Mouse (Mus musculus) midbrain, embryonic 12.5 days (tissue): ENCODE data around the gene Twf2. TPM values are rescaled to one million over a fixed set of nuclear protein-coding genes. Genes with fewer than 3 reads are reported as not detected.

Experiments used
- ATAC-seq: fragments of 200-750 bp; cut with Nextera tagmentation; 2 replicates; pipeline ENCODE4 v1.8.0; 2017; ENCODE audit warnings: low read depth, moderate TSS enrichment, moderate library complexity; ENCODE audit not compliant: low FRiP score
- H3K27ac ChIP-seq: fragments of 300-500 bp; sonication (generic); replicated peaks from 2 replicates; pipeline ENCODE4 v1.5.1; 2016; ENCODE audit warnings: mild to moderate bottlenecking
- H3K27me3 ChIP-seq: fragments of 300-500 bp; sonication (generic); 2 replicates; pipeline ENCODE4 v1.6.1; 2016; ENCODE audit warnings: mild to moderate bottlenecking
- H3K36me3 ChIP-seq: fragments of 300-500 bp; sonication (generic); 2 replicates; pipeline ENCODE4 v1.6.1; 2016
- H3K4me1 ChIP-seq: fragments of 300-500 bp; sonication (generic); 2 replicates; pipeline ENCODE4 v1.6.1; 2016
- H3K4me2 ChIP-seq: fragments of 300-500 bp; sonication (generic); replicated peaks from 2 replicates; pipeline ENCODE4 v1.6.1; 2016; ENCODE audit warnings: mild to moderate bottlenecking, moderate library complexity
- H3K4me3 ChIP-seq: fragments of 300-500 bp; sonication (generic); 2 replicates; pipeline ENCODE4 v1.5.1; 2016; ENCODE audit warnings: mild to moderate bottlenecking
- H3K9ac ChIP-seq: fragments of 300-500 bp; sonication (generic); replicated peaks from 2 replicates; pipeline ENCODE4 v1.6.1; 2016; ENCODE audit warnings: mild to moderate bottlenecking, moderate library complexity
- H3K9me3 ChIP-seq: fragments of 300-500 bp; sonication (generic); 2 replicates; pipeline ENCODE4 v1.6.1; 2016; ENCODE audit warnings: mild to moderate bottlenecking
- WGBS: fragments of 180-500 bp; shearing (Covaris S2); methylation state at CpG from one replicate; pipeline ENCODE4 v1.1.7; 2016; 5-methylcytosine and 5-hydroxymethylcytosine counted together
- polyA plus RNA-seq: library from polyadenylated mRNA; unstranded; fragments of >200 nt; fragmentation: Nextera tagmentation; extraction: Ambion mirVana; gene quantifications from 2 replicates; pipeline ENCODE4 v1.2.1, GENCODE M21; 2016

Gene Twf2
- 53.1 and 58.0 TPM in 2 replicates for polyA plus RNA-seq

- no peaks in the 10 kb centered on the region for H3K9me3 ChIP-seq
- ATAC-seq: peak; percentile 85
- peak within 1 kb of the TSS; percentile 66 for H3K4me2 ChIP-seq
- H3K4me1 ChIP-seq: peaks cover 32% of the 10 kb centered on the region
- no peaks in the 10 kb centered on the region for H3K36me3 ChIP-seq
- peak within 1 kb of the TSS; percentile 71 for H3K9ac ChIP-seq
- H3K4me3 ChIP-seq: peak within 1 kb of the TSS; percentile 61
- WGBS: 2% methylated on average over 61 of the region's 61 CpGs
- H3K27ac ChIP-seq: peak within 1 kb of the TSS; percentile 47
- H3K27me3 ChIP-seq: peaks cover 8% of the 10 kb centered on the region; the same call in 1 of the 2 replicates
These were observed at the start of gene Twf2 for GRCm38 (mm10) chr9:106202819-106203636. Twf2 (plus strand) TSS chr9:106203108.

- 87% methylated on average over 9 of the region's 9 CpGs for WGBS
- H3K27ac ChIP-seq: peak overlapping the region; percentile 72
- no peak overlapping the region for H3K9ac ChIP-seq
- peaks cover 50% of the 10 kb centered on the region for H3K4me1 ChIP-seq
- H3K27me3 ChIP-seq: no peaks in the 10 kb centered on the region
- H3K36me3 ChIP-seq: peaks cover 31% of the 10 kb centered on the region
- H3K4me2 ChIP-seq: no peak overlapping the region
- no peak overlapping the region for H3K4me3 ChIP-seq
- no peaks in the 10 kb centered on the region for H3K9me3 ChIP-seq
- ATAC-seq: no peak
These were observed 48.8 kb upstream of the Twf2 start for GRCm38 (mm10) chr9:106154106-106154505.

- peak; percentile 60 for ATAC-seq
- Histone ChIP-seq H3K27me3 (no peaks in the 10 kb centered on the region), H3K27ac (peak overlapping the region; percentile 72), H3K4me1 (peaks cover 40% of the 10 kb centered on the region), H3K4me3 (no peak overlapping the region), H3K36me3 (peaks cover 26% of the 10 kb centered on the region), H3K9ac (no peak overlapping the region), H3K9me3 (no peaks in the 10 kb centered on the region), H3K4me2 (no peak overlapping the region)
- 58% methylated on average over 5 of the region's 5 CpGs for WGBS
These were observed 46.5 kb upstream of the Twf2 start for GRCm38 (mm10) chr9:106156419-106156818.

DNA sequence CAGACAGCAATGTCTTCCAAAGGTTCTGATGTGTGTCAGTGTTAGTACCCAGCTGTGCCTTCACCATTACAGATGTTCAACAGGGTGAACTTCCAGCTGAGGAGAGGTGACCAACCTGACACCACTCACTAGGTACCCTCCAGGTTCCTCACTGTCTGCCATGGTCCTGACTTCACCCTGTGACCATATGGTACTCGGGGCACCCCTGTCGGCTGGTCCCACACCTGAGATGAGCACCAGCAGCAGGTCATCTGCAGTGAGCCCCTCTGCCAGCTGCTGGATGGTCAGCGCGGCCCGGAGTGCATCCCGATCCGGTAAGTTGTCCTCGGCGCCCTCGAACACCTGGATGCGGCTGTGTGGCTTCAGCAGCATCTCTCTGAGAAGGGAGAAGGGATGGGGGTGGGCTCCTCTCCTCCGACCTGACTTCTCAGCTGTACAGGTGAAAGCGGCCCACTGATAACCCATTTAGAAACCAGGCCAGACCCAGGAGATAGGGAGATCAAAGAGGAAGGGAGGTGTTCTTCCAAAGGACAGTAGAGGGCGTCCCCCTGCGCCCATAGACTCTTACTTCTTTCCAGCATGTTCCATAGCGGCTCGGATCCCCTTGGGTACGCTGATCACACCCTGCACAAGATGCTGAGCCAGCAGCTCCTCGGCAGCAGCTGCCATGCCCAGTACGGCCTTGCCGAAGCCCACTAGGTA is 45.8 kb upstream of the Twf2 start:
- no peak overlapping the region for H3K27ac ChIP-seq

GRCm38 (mm10) chr9:106157623-106157925 is 45.3 kb upstream of the Twf2 start:
- WGBS: 85% methylated on average over 10 of the region's 10 CpGs
- no peak for ATAC-seq
- H3K4me1 ChIP-seq: peaks cover 33% of the 10 kb centered on the region
- H3K4me2 ChIP-seq: no peak overlapping the region
- no peaks in the 10 kb centered on the region for H3K27me3 ChIP-seq
- H3K36me3 ChIP-seq: peaks cover 18% of the 10 kb centered on the region
- no peak overlapping the region for H3K27ac ChIP-seq
- H3K9ac ChIP-seq: no peak overlapping the region
- H3K9me3 ChIP-seq: no peaks in the 10 kb centered on the region
- no peak overlapping the region for H3K4me3 ChIP-seq

More for the DNA sequence above, 45.8 kb upstream of the Twf2 start:
- Histone ChIP-seq H3K9ac (no peak overlapping the region), H3K4me1 (peaks cover 38% of the 10 kb centered on the region), H3K4me2 (no peak overlapping the region), H3K36me3 (peaks cover 23% of the 10 kb centered on the region), H3K27me3 (no peaks in the 10 kb centered on the region), H3K9me3 (no peaks in the 10 kb centered on the region), H3K4me3 (no peak overlapping the region)
- WGBS: 80% methylated on average over 21 of the region's 21 CpGs
- ATAC-seq: no peak

GRCm38 (mm10) chr9:106158037-106158491 is 44.8 kb upstream of the Twf2 start, which contains the start of gene Glyctk:
Glyctk (minus strand) TSS chr9:106158138.
- no peaks in the 10 kb centered on the region for H3K9me3 ChIP-seq
- peaks cover 13% of the 10 kb centered on the region for H3K36me3 ChIP-seq
- no peaks in the 10 kb centered on the region for H3K27me3 ChIP-seq
- H3K27ac ChIP-seq: no peak within 1 kb of the TSS
- ATAC-seq: no peak
- H3K4me3 ChIP-seq: no peak within 1 kb of the TSS
- WGBS: 86% methylated on average over 6 of the region's 6 CpGs
- H3K9ac ChIP-seq: no peak within 1 kb of the TSS
- peak within 1 kb of the TSS; percentile 64; the same call in 1 of the 2 replicates for H3K4me2 ChIP-seq
- H3K4me1 ChIP-seq: peaks cover 33% of the 10 kb centered on the region

DNA sequence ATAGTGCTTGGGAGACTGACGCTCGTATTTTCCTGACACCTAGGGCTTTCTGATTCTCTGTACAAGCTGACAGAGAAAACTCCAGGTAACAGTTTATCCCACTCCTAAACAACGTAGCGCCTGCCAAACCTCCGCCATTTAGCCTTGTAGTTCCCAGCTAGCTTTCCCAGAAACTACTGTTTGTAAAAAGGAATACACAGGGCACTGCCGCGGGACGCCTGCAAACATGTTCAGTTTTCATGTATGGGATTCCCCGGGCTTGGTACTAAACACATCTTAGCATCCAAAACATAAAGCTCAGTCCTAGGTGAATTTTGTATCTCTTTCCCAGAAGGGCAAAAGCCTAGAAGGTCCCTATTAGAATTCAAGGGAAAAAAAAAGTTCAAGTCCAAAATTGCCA is 43.7 kb upstream of the Twf2 start:
- no peak overlapping the region for H3K9ac ChIP-seq
- no peak for ATAC-seq

GRCm38 (mm10) chr9:106159784-106160301 is 43.1 kb upstream of the Twf2 start:
- no peaks in the 10 kb centered on the region for H3K9me3 ChIP-seq
- peak overlapping the region; percentile 59 for H3K9ac ChIP-seq
- H3K4me1 ChIP-seq: peaks cover 26% of the 10 kb centered on the region
- H3K27me3 ChIP-seq: no peaks in the 10 kb centered on the region
- under 1% methylated on average over 24 of the region's 24 CpGs for WGBS
- H3K36me3 ChIP-seq: no peaks in the 10 kb centered on the region
- peak overlapping the region; percentile 97 for H3K27ac ChIP-seq
- H3K4me2 ChIP-seq: peak overlapping the region; percentile 64
- ATAC-seq: peak; percentile 71
- peak overlapping the region; percentile 53 for H3K4me3 ChIP-seq

More for the DNA sequence above, 43.7 kb upstream of the Twf2 start:
- H3K27me3 ChIP-seq: no peaks in the 10 kb centered on the region
- WGBS: 82% methylated on average over 9 of the region's 9 CpGs
- H3K9me3 ChIP-seq: no peaks in the 10 kb centered on the region
- H3K4me3 ChIP-seq: no peak overlapping the region
- H3K4me2 ChIP-seq: peak overlapping the region; percentile 64
- no peak overlapping the region for H3K27ac ChIP-seq
- H3K36me3 ChIP-seq: peaks cover 1% of the 10 kb centered on the region
- peaks cover 31% of the 10 kb centered on the region for H3K4me1 ChIP-seq

- H3K4me1 ChIP-seq: peaks cover 22% of the 10 kb centered on the region
- H3K4me3 ChIP-seq: peak overlapping the region; percentile 53
- peak overlapping the region; percentile 64 for H3K4me2 ChIP-seq
- no peaks in the 10 kb centered on the region for H3K27me3 ChIP-seq
- H3K9ac ChIP-seq: peak overlapping the region; percentile 59
- no peaks in the 10 kb centered on the region for H3K36me3 ChIP-seq
- no peak for ATAC-seq
- WGBS: 46% methylated on average over 5 of the region's 5 CpGs
- no peaks in the 10 kb centered on the region for H3K9me3 ChIP-seq
- peak overlapping the region; percentile 97 for H3K27ac ChIP-seq
These were observed 42.5 kb upstream of the Twf2 start for GRCm38 (mm10) chr9:106160426-106160825.

GRCm38 (mm10) chr9:106166709-106167108 is 36.2 kb upstream of the Twf2 start:
- H3K9ac ChIP-seq: no peak overlapping the region

GRCm38 (mm10) chr9:106167241-106167640 is 35.7 kb upstream of the Twf2 start:
- H3K9ac ChIP-seq: no peak overlapping the region
- no peak overlapping the region for H3K4me2 ChIP-seq
- peaks cover 8% of the 10 kb centered on the region; the same call in 1 of the 2 replicates for H3K4me1 ChIP-seq
- no peaks in the 10 kb centered on the region for H3K36me3 ChIP-seq
- no peak overlapping the region for H3K4me3 ChIP-seq
- no peaks in the 10 kb centered on the region for H3K9me3 ChIP-seq
- no peak for ATAC-seq
- H3K27me3 ChIP-seq: 0 out of 2 replicates have a peak, but pooled peaks cover 3% of the 10 kb centered on the region
- WGBS: 83% methylated on average over 3 of the region's 3 CpGs
- no peak overlapping the region for H3K27ac ChIP-seq

More at GRCm38 (mm10) chr9:106166709-106167108, 36.2 kb upstream of the Twf2 start:
- Histone ChIP-seq H3K4me1 (peaks cover 8% of the 10 kb centered on the region; the same call in 1 of the 2 replicates), H3K27ac (no peak overlapping the region), H3K9me3 (no peaks in the 10 kb centered on the region), H3K36me3 (no peaks in the 10 kb centered on the region), H3K27me3 (0 out of 2 replicates have a peak, but pooled peaks cover 3% of the 10 kb centered on the region), H3K4me3 (no peak overlapping the region), H3K4me2 (no peak overlapping the region)
- no peak for ATAC-seq
- WGBS: 83% methylated on average over 2 of the region's 2 CpGs

GRCm38 (mm10) chr9:106167703-106168102 is 35.2 kb upstream of the Twf2 start:
- no peak overlapping the region for H3K9ac ChIP-seq
- ATAC-seq: no peak
- H3K9me3 ChIP-seq: no peaks in the 10 kb centered on the region
- no peak overlapping the region for H3K27ac ChIP-seq
- H3K4me2 ChIP-seq: no peak overlapping the region
- peaks cover 9% of the 10 kb centered on the region for H3K4me1 ChIP-seq
- 42% methylated on average over 1 of the region's 1 CpGs for WGBS
- 0 out of 2 replicates have a peak, but pooled peaks cover 3% of the 10 kb centered on the region for H3K27me3 ChIP-seq
- no peaks in the 10 kb centered on the region for H3K36me3 ChIP-seq
- H3K4me3 ChIP-seq: no peak overlapping the region
